Mouse (Mus musculus): ENCODE results near the gene Chil1. TPM values are rescaled to one million over a fixed set of nuclear protein-coding genes. Genes with fewer than 3 reads are reported as not detected.

Chil1 gene
- total RNA-seq (2021): 1 to 10 TPM in 1 of 2 experiments, under 1 TPM in 1; 0.64 to 1.8 TPM
- long read RNA-seq, experiment 1, partial matches to known transcripts: 2 of 3 reads
- long read RNA-seq, experiment 1, other reads (novel, unspliced or antisense): 1 of 3 reads
- long read RNA-seq, experiment 2, partial matches to known transcripts: 1 of 13 reads
- long read RNA-seq, experiment 2, other reads (novel, unspliced or antisense): 9 of 13 reads

GRCm38 (mm10) chr1:134182025-134182424, at the start of gene Chil1:
Gene Chil1, plus strand, starts transcription at chr1:134182176.
- no peak for DNase-seq
- intact Hi-C loops (cut with DNase I): no loop called here

GRCm38 (mm10) chr1:134133316-134133715, 48.7 kb upstream of the Chil1 start:
- no peak for DNase-seq
- intact Hi-C loops (cut with DNase I): no loop called here

- DNase-seq: no peak
- intact Hi-C loops (cut with DNase I): no loop called here
Observed at GRCm38 (mm10) chr1:134136351-134136750, 45.6 kb upstream of the Chil1 start.

- intact Hi-C loops (cut with DNase I): no loop called here
- no peak for DNase-seq
Observed at GRCm38 (mm10) chr1:134138424-134138823, 43.6 kb upstream of the Chil1 start.

- intact Hi-C loops (cut with DNase I): no loop called here
- DNase-seq: no peak
Observed at GRCm38 (mm10) chr1:134142363-134142794, 39.6 kb upstream of the Chil1 start.

- DNase-seq: no peak
- intact Hi-C loops (cut with DNase I): no loop called here
Observed at GRCm38 (mm10) chr1:134146066-134146465, 35.9 kb upstream of the Chil1 start.

GRCm38 (mm10) chr1:134150076-134150475, 31.9 kb upstream of the Chil1 start:
- DNase-seq: no peak
- intact Hi-C loops (cut with DNase I): loop anchor here (2.0 kb wide), 1 partner anchor 53 kb away; no protein-coding TSS in a partner anchor

GRCm38 (mm10) chr1:134150745-134151144, 31.2 kb upstream of the Chil1 start:
- DNase-seq: no peak
- intact Hi-C loops (cut with DNase I): loop anchor here (1.0 to 2.0 kb wide), 2 partner anchors 52 to 94 kb away; no protein-coding TSS in a partner anchor

- intact Hi-C loops (cut with DNase I): loop anchor here (1.0 to 2.0 kb wide), 3 partner anchors 51 to 175 kb away; no protein-coding TSS in a partner anchor
- peak; percentile 31 to 75 for DNase-seq
Observed at GRCm38 (mm10) chr1:134151655-134152412, 30.1 kb upstream of the Chil1 start.

- DNase-seq: no peak
- intact Hi-C loops (cut with DNase I): loop anchor here (2.0 kb wide), 1 partner anchor 174 kb away; no protein-coding TSS in a partner anchor
Observed at GRCm38 (mm10) chr1:134152626-134153590, 29.1 kb upstream of the Chil1 start.

- intact Hi-C loops (cut with DNase I): no loop called here
- DNase-seq: no peak
Observed at GRCm38 (mm10) chr1:134154121-134154520, 27.9 kb upstream of the Chil1 start.

- no peak for DNase-seq
- intact Hi-C loops (cut with DNase I): no loop called here
Observed at GRCm38 (mm10) chr1:134154655-134155054, 27.3 kb upstream of the Chil1 start.

GRCm38 (mm10) chr1:134160404-134160803, 21.6 kb upstream of the Chil1 start:
- DNase-seq: no peak
- intact Hi-C loops (cut with DNase I): no loop called here

- intact Hi-C loops (cut with DNase I): no loop called here
- DNase-seq: no peak
Observed at GRCm38 (mm10) chr1:134161399-134161798, 20.6 kb upstream of the Chil1 start.

GRCm38 (mm10) chr1:134162510-134163225, 19.3 kb upstream of the Chil1 start:
- no peak for DNase-seq
- intact Hi-C loops (cut with DNase I): no loop called here

- no peak for DNase-seq
- intact Hi-C loops (cut with DNase I): no loop called here
Observed at GRCm38 (mm10) chr1:134163476-134163875, 18.5 kb upstream of the Chil1 start.

GRCm38 (mm10) chr1:134164454-134164853, 17.5 kb upstream of the Chil1 start:
- intact Hi-C loops (cut with DNase I): no loop called here
- DNase-seq: no peak

- intact Hi-C loops (cut with DNase I): no loop called here
- DNase-seq: no peak
Observed at GRCm38 (mm10) chr1:134166547-134166946, 15.4 kb upstream of the Chil1 start.

- intact Hi-C loops (cut with DNase I): no loop called here
- DNase-seq: no peak
Observed at GRCm38 (mm10) chr1:134167416-134168305, 14.3 kb upstream of the Chil1 start.

Measured in gastrocnemius, postnatal 36 days (tissue).